Mouse (Mus musculus) macrophage (primary cell): Measurements from ENCODE around the gene Gm45062. TPM values are rescaled to one million over a fixed set of nuclear protein-coding genes. Genes with fewer than 3 reads are reported as not detected.

ENCODE experiments used
- H3K27ac ChIP-seq: fragments of 350-480 bp; formaldehyde crosslinking; 2 replicates; pipeline ENCODE4 v1.9.0; 2021
- H3K36me3 ChIP-seq: fragments of 350-480 bp; formaldehyde crosslinking; 2 replicates; pipeline ENCODE4 v1.9.0; 2021; ENCODE audit errors: inconsistent target
- H3K4me3 ChIP-seq: fragments of 350-480 bp; formaldehyde crosslinking; 2 replicates; pipeline ENCODE4 v1.9.0; 2021; ENCODE audit errors: inconsistent target
- H3K79me2 ChIP-seq: fragments of 350-480 bp; formaldehyde crosslinking; 2 replicates; pipeline ENCODE4 v1.9.0; 2021; ENCODE audit errors: inconsistent target
- WGBS: methylation state at CpG from one replicate; pipeline ENCODE4 v1.1.7; 2026; ENCODE audit warnings: inconsistent platforms; ENCODE audit not compliant: missing documents; 5-methylcytosine and 5-hydroxymethylcytosine counted together
- polyA plus RNA-seq: library from polyadenylated mRNA; stranded (reverse); fragments of 250-400 nt; gene quantifications from 3 replicates; pipeline ENCODE4 v1.2.4, GENCODE M21; 2018; ENCODE audit warnings: inconsistent platforms

Gm45062 gene
- polyA plus RNA-seq, 1 experiment from 2014 or later, result 2.7 TPM

GRCm38 (mm10) chr6:8345219-8345856, 86.1 kb downstream of the Gm45062 start:
- no peak overlapping the region for H3K27ac ChIP-seq
- no peaks in the 10 kb centered on the region for H3K36me3 ChIP-seq
- 56% methylated on average over 3 of the region's 5 CpGs for WGBS
- H3K4me3 ChIP-seq, result no peak overlapping the region
- H3K79me2 ChIP-seq, result no peaks in the 10 kb centered on the region

- H3K27ac ChIP-seq, result no peak overlapping the region
- H3K36me3 ChIP-seq, result no peaks in the 10 kb centered on the region
- 100% methylated on average over 2 of the region's 2 CpGs for WGBS
- H3K79me2 ChIP-seq, result no peaks in the 10 kb centered on the region
- no peak overlapping the region for H3K4me3 ChIP-seq
Measured at GRCm38 (mm10) chr6:8347154-8347553, 87.9 kb downstream of the Gm45062 start.

GRCm38 (mm10) chr6:8348344-8348743, 89.1 kb downstream of the Gm45062 start:
- H3K79me2 ChIP-seq, result no peaks in the 10 kb centered on the region
- H3K36me3 ChIP-seq, result no peaks in the 10 kb centered on the region
- WGBS, result 100% methylated on average over 1 of the region's 1 CpGs
- H3K27ac ChIP-seq, result no peak overlapping the region
- H3K4me3 ChIP-seq, result no peak overlapping the region

- Histone ChIP-seq H3K36me3 (no peaks in the 10 kb centered on the region), H3K4me3 (no peak overlapping the region), H3K27ac (no peak overlapping the region), H3K79me2 (no peaks in the 10 kb centered on the region)
- WGBS, result 64% methylated on average over 2 of the region's 2 CpGs
Measured at GRCm38 (mm10) chr6:8349060-8349670, 89.9 kb downstream of the Gm45062 start.

GRCm38 (mm10) chr6:8351507-8351906, 92.3 kb downstream of the Gm45062 start:
- Histone ChIP-seq H3K79me2 (no peaks in the 10 kb centered on the region), H3K36me3 (no peaks in the 10 kb centered on the region), H3K4me3 (no peak overlapping the region), H3K27ac (no peak overlapping the region)
- 90% methylated on average over 2 of the region's 2 CpGs for WGBS

DNA sequence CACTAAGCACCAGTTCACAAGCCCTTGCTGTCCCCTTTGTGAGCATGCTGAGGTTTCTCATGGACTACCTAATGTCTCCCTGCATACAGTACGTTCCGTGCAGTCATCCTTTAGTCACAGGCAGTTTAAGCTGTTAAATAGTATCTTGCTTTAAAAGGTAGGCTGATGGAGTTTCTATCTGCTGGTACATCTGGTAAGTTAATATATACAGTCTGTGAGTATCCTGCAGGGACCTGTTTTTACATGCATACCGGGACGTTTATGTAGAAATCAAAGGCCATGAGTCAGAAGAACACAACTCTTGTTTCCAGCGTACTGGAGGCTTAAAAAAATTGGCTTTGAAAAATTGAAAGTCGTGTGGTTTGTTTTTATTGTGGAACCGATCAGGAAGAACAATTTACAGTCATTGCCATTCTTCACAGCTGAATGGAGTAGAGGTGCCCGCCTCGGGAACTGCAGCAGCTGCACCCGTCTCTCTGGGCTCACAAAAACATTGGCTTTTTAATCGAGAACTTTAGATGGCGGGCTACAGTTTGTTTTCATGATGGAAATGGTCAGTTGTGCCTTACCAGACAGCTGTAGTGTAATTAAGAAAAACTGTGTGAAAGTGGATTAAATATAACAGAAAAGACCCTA, 93.4 kb downstream of the Gm45062 start:
- Histone ChIP-seq H3K27ac (no peak overlapping the region), H3K36me3 (no peaks in the 10 kb centered on the region), H3K4me3 (no peak overlapping the region), H3K79me2 (no peaks in the 10 kb centered on the region)
- WGBS, result 93% methylated on average over 12 of the region's 12 CpGs

- no peak overlapping the region for H3K4me3 ChIP-seq
- no peaks in the 10 kb centered on the region for H3K79me2 ChIP-seq
- H3K27ac ChIP-seq, result no peak overlapping the region
- H3K36me3 ChIP-seq, result no peaks in the 10 kb centered on the region
- WGBS, result 94% methylated on average over 4 of the region's 4 CpGs
Measured at GRCm38 (mm10) chr6:8353461-8353860, 94.2 kb downstream of the Gm45062 start.

DNA sequence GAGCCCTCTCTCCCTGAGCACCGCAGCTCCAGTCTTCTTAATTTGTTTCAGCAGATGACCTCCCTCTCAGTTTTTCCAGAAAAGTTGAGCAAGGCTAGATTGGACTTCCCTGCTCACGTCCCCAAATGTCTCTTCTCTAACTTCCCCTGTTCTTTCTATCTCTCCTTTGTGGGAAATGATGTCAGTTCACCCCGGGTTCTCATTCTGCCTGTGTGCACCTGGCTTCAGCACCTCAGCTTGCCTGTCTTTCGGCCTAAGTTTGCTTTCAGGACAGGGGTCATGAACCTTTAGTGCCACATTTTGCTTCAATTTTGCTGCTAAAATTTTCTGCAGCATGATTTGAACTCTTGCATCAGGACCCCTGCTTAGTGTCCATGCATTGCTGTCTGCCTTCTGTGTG, 95.6 kb downstream of the Gm45062 start:
- H3K27ac ChIP-seq, result no peak overlapping the region
- H3K79me2 ChIP-seq, result no peaks in the 10 kb centered on the region
- H3K36me3 ChIP-seq, result no peaks in the 10 kb centered on the region
- no peak overlapping the region for H3K4me3 ChIP-seq
- 84% methylated on average over 4 of the region's 4 CpGs for WGBS

DNA sequence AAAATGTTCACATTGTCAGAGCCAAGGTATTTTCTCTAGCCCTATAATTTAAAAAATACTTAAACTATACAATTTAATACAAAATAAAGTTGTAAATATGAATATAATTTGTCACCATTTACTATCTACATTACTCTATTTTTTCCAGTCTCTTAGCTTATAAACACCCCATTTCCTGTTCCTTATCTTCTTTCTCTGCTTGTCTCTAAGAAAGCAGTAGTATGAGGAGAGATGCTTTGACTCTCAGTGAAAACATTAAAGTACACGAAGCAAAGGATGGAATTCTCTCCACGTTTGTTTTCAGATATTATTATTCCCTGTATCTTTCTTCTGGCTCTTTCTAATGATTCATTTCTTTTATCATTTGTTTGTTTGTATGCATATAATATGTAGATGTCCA, 99.0 kb downstream of the Gm45062 start:
- Histone ChIP-seq H3K79me2 (no peaks in the 10 kb centered on the region), H3K36me3 (no peaks in the 10 kb centered on the region), H3K4me3 (no peak overlapping the region), H3K27ac (no peak overlapping the region)
- 64% methylated on average over 2 of the region's 2 CpGs for WGBS

- H3K36me3 ChIP-seq, result no peaks in the 10 kb centered on the region
- no peak overlapping the region for H3K27ac ChIP-seq
- H3K79me2 ChIP-seq, result no peaks in the 10 kb centered on the region
- 100% methylated on average over 2 of the region's 2 CpGs for WGBS
- no peak overlapping the region for H3K4me3 ChIP-seq
Measured at GRCm38 (mm10) chr6:8358782-8359181, 99.5 kb downstream of the Gm45062 start.

GRCm38 (mm10) chr6:8360805-8361204, 101.6 kb downstream of the Gm45062 start:
- H3K4me3 ChIP-seq, result no peak overlapping the region
- no peaks in the 10 kb centered on the region for H3K36me3 ChIP-seq
- no peak overlapping the region for H3K27ac ChIP-seq
- H3K79me2 ChIP-seq, result no peaks in the 10 kb centered on the region
- WGBS, result 95% methylated on average over 7 of the region's 7 CpGs

DNA sequence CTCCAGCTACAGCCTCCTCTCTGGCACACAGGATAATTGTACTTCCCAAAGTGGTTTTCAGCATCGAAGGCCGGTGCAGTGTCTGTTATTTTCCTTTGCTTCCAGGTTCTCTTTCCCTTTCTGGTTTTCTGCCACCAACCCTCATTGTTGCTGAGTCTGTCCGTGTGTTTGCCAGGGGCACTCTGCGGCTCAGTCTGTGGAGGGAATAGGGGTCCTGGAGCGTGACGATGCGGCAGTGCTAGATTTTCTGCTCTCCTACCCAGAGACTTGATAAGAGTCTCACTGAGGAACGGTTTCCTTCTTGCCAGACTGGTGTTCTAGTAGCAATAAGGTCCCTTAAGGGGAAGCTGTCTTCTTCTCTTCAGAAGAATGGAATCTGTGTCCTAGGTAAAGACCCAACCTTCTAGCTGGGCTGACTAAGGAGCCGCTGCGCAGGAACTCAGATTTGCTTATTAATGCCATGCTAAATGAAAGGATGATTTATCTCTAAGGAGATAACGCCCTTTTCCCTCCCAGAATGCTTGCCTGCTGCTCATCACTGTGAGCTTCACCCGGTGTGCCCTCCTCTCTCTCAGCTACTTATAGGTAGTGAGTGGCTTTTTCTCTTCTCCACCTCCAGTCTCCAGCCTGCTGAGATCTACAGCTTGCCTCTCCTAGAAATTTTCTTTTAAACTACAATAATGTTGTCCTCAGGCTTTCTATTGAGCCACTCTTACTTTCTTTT, 104.9 kb downstream of the Gm45062 start:
- 95% methylated on average over 12 of the region's 12 CpGs for WGBS
- H3K27ac ChIP-seq, result no peak overlapping the region
- no peak overlapping the region for H3K4me3 ChIP-seq
- H3K36me3 ChIP-seq, result no peaks in the 10 kb centered on the region
- H3K79me2 ChIP-seq, result no peaks in the 10 kb centered on the region

DNA sequence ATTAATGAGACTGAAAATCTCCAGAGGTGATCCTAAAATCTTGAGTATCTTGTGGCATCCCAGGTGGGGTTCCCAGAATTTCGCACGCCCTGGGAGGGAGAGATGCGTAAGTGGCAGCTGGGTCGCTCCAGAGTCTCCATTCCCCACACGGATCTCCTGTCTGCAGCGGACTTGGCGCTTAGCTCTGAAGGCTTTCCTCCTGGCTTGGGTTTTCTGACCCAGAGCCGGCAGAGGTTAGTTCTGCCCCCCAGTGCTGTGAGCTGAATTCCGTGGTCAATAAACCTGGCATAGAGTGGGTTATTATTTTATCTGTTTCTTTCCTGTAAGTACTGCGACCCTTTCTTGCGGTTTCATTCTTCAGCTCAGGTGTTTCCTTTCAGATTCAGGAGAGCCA, 105.5 kb downstream of the Gm45062 start:
- Histone ChIP-seq H3K4me3 (no peak overlapping the region), H3K27ac (no peak overlapping the region), H3K36me3 (no peaks in the 10 kb centered on the region), H3K79me2 (no peaks in the 10 kb centered on the region)
- 91% methylated on average over 10 of the region's 11 CpGs for WGBS

DNA sequence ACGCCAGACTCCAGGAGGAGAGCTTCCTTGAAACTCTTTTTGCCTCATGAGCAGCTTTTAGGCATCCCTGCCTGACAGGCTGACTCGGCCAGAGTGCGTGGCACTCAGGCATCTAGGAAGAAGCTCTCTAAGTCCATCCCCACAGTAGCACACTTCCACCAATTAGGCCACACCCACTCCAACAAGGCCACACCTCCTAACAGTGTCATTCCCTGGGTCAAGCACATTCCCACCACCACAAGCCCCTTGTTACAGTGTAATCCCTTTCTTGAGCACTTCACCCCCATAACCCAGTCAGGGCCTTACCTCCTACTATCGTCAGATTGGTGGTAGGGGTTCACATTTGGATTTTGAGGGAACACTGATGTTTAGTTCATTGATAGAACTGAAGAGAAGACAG, 108.4 kb downstream of the Gm45062 start:
- Histone ChIP-seq H3K27ac (no peak overlapping the region), H3K36me3 (no peaks in the 10 kb centered on the region), H3K4me3 (no peak overlapping the region), H3K79me2 (no peaks in the 10 kb centered on the region)
- WGBS, result 90% methylated on average over 4 of the region's 4 CpGs
